Mouse (Mus musculus): Measurements from ENCODE around the gene Tmx2. TPM values are rescaled to one million over a fixed set of nuclear protein-coding genes. Genes with fewer than 3 reads are reported as not detected.

Gene Tmx2
- polyA plus RNA-seq, 1 experiment from 2014 or later = 256 TPM

DNA sequence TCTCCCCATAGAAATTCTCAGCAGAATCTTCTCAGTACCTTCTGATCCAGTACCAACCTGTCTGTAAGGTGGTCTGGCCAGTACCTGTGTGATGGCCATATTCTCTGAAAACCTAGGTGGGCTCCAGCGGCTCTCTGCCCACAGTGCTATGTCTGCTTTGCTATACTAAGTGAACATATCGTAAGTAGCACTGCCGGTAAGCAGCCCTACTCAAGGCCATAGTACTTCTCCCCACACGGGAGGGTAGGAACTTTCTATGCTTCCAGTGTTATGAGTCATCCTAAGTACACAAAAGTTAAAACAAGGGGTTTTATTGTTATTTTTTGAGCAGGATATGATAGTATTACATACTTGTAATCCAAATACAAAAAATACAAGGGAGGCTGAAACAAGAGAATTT, 44.9 kb downstream of the Tmx2 start:
- ATAC-seq (ENCODE audit: low FRiP score) = no peak
- H3K4me2 ChIP-seq = no peak overlapping the region
- H3K27me3 ChIP-seq = no peaks in the 10 kb centered on the region
- peak overlapping the region; percentile 92; the same call in 1 of the 2 replicates for H3K27ac ChIP-seq
- H3K9ac ChIP-seq = no peak overlapping the region
- no peaks in the 10 kb centered on the region for H3K9me3 ChIP-seq
- H3K4me3 ChIP-seq = no peak overlapping the region
- H3K4me1 ChIP-seq (replicated peaks) = peaks cover 59% of the 10 kb centered on the region
- no peaks in the 10 kb centered on the region for H3K36me3 ChIP-seq
- WGBS = 78% methylated on average over 4 of the region's 4 CpGs

DNA sequence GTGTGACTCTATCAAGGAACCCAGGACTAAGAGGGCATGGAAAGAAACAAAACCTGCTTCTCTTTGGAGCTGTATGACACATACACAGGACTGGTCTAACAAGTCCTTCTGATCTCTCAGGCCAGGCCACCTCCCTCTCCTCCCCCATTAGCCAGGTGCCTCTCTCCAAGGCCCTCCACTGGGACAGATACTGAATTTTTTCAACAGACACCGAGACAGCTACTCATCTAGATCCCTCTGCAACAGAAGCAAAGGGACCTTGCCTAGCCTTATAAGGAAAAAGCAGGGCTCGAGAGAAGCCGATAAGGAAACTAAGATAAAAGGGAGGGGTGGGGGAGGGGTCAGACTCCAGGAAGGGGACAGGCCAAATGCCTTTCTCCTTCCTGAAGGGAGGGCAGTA, 45.9 kb downstream of the Tmx2 start:
- H3K9ac ChIP-seq = no peak overlapping the region
- ATAC-seq (ENCODE audit: low FRiP score) = no peak
- no peak overlapping the region for H3K4me2 ChIP-seq
- no peaks in the 10 kb centered on the region for H3K9me3 ChIP-seq
- no peaks in the 10 kb centered on the region for H3K36me3 ChIP-seq
- peak overlapping the region; percentile 62; the same call in 1 of the 2 replicates for H3K27ac ChIP-seq
- WGBS = 11% methylated on average over 3 of the region's 3 CpGs
- peaks cover 49% of the 10 kb centered on the region for H3K4me1 ChIP-seq (replicated peaks)
- no peak overlapping the region for H3K4me3 ChIP-seq
- H3K27me3 ChIP-seq = no peaks in the 10 kb centered on the region

DNA sequence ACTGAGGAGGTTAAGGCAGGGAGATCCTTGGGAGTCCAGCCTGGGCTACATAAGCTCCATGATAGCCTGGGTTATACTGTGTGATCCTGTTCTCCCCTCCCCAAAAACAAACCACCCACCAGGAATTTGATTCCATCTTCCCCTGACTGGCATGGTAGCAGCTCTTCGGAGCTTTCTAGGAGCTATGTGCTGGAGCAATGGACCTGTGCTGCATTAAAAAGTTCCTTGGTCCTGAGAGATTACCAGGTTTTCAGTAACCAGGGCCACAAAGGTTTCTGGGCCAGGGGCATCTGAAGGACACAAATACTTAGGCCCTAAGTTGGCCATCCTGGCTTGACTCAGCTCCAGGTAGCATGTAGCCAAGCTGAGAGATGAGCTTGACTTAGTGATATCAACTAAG, 46.9 kb downstream of the Tmx2 start:
- H3K27me3 ChIP-seq = no peaks in the 10 kb centered on the region
- peaks cover 45% of the 10 kb centered on the region for H3K4me1 ChIP-seq (replicated peaks)
- ATAC-seq (ENCODE audit: low FRiP score) = no peak
- WGBS = 97% methylated on average over 1 of the region's 1 CpGs
- no peak overlapping the region for H3K27ac ChIP-seq
- H3K4me2 ChIP-seq = no peak overlapping the region
- H3K9me3 ChIP-seq = no peaks in the 10 kb centered on the region
- no peak overlapping the region for H3K9ac ChIP-seq
- H3K4me3 ChIP-seq = no peak overlapping the region
- no peaks in the 10 kb centered on the region for H3K36me3 ChIP-seq

DNA sequence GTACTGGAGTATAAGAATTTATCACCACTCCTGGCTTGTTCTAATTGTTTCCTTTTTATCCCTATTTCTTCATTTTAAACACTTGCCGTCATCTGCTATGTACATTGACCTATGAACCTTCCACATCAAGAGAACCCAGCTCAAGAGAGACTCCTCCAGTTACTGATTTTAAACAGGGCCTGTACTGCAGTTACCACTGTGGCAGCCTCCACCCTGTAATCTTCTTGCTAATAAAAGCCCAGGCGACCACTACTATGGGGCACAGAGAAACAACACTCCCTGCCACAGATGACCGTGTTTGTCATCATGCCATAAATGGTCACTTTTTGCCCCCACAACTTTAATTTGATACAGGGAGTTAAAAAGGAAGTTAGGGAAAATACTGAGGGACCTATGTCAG, 51.9 kb downstream of the Tmx2 start:
- WGBS = 58% methylated on average over 3 of the region's 3 CpGs
- no peak overlapping the region for H3K27ac ChIP-seq
- no peaks in the 10 kb centered on the region for H3K27me3 ChIP-seq
- H3K4me3 ChIP-seq = no peak overlapping the region
- no peak overlapping the region for H3K4me2 ChIP-seq
- no peak for ATAC-seq (ENCODE audit: low FRiP score)
- H3K9ac ChIP-seq = no peak overlapping the region
- H3K9me3 ChIP-seq = no peaks in the 10 kb centered on the region
- peaks cover 10% of the 10 kb centered on the region; the same call in 1 of the 2 replicates for H3K36me3 ChIP-seq
- H3K4me1 ChIP-seq (replicated peaks) = 0 out of 2 replicates have a peak, but pooled peaks cover 12% of the 10 kb centered on the region

DNA sequence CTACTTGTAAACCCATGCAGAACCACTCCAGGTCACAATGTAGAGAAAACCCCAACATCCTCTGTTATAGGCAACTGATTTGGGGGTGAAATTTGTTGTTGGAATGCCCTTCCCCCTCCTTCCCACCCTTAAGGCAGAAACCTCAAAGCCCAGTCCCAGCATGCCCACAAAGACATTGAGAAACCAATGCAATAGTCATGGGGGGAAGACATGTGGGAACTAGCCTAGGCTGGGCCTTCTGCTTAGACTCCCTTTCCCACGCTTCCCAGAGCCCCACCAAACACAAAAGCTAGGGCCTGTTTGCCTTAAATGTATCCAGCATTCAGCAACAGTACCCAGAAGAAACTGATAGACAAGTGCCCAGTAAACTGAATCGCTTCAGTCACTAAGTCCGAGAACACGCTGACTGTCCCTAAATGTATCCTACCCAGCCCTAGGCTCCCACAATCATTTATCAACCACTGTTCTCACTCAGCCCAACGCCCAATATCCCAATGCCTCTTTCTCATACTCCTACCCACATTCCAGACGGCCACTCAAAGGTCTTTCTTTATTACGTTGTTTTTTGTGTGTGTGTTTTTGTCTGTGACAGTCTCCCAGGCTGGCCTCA, 52.5 kb downstream of the Tmx2 start:
- peaks cover 12% of the 10 kb centered on the region; the same call in 1 of the 2 replicates for H3K36me3 ChIP-seq
- H3K4me2 ChIP-seq = no peak overlapping the region
- no peaks in the 10 kb centered on the region for H3K9me3 ChIP-seq
- no peak overlapping the region for H3K27ac ChIP-seq
- H3K27me3 ChIP-seq = no peaks in the 10 kb centered on the region
- no peak overlapping the region for H3K9ac ChIP-seq
- WGBS = 65% methylated on average over 7 of the region's 7 CpGs
- 0 out of 2 replicates have a peak, but pooled peaks cover 12% of the 10 kb centered on the region for H3K4me1 ChIP-seq (replicated peaks)
- H3K4me3 ChIP-seq = no peak overlapping the region
- no peak for ATAC-seq (ENCODE audit: low FRiP score)

DNA sequence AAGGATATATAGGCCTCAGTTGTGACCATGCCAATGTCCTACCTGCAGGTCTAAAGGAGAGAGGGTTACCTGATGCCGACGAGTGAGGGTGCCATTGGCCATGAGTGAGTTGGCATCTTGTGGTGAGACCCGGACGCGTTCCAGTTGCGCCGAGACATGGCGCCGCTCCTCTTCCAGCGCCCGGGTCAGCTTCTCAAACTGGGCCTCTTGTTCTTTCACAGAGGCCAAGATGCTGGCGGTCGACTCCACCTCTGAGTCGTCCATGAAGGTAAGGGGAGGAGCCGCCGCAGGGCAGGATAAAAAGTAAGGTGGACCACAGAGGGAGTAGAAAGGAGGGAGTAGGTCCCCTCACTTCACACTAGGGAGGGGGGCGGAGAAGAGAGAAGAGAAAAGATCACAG, 54.7 kb downstream of the Tmx2 start:
- H3K4me1 ChIP-seq (replicated peaks) = 0 out of 2 replicates have a peak, but pooled peaks cover 12% of the 10 kb centered on the region
- no peak overlapping the region for H3K4me3 ChIP-seq
- H3K9me3 ChIP-seq = no peaks in the 10 kb centered on the region
- no peak overlapping the region for H3K27ac ChIP-seq
- WGBS = 96% methylated on average over 17 of the region's 17 CpGs
- ATAC-seq (ENCODE audit: low FRiP score) = no peak
- H3K27me3 ChIP-seq = no peaks in the 10 kb centered on the region
- peaks cover 30% of the 10 kb centered on the region for H3K36me3 ChIP-seq
- H3K9ac ChIP-seq = no peak overlapping the region
- H3K4me2 ChIP-seq = no peak overlapping the region

DNA sequence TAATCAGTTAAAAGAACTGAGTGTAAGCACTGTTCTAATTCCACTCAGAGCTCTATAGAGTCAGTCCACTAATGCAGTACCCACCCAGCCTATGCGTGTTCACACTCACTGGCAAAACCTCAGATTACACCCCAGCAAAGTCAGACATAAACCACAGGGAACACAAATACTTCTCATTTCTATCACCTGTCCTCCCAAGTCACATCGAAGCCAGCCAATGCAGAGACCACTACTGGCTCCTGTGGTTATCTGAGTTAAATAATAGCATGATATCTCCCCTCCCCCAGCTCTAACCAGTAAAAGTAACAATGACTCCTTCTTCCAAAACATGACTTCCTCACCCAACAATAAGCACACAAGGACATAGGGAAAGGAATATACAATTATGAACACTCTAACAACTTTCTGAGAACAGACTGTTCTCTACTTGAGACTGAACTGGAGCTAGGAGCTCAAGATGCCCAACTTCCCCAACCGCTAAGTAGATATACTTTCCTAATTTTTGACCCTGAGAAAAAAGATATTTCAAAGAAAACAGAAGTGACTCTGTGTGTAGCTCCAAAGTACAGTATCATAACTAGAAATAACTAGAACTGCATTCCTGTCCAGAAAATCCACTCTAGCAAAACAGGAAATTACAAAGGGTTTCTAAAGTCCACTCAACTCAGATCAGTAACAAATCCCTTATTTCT, 55.4 kb downstream of the Tmx2 start:
- no peak for ATAC-seq (ENCODE audit: low FRiP score)

DNA sequence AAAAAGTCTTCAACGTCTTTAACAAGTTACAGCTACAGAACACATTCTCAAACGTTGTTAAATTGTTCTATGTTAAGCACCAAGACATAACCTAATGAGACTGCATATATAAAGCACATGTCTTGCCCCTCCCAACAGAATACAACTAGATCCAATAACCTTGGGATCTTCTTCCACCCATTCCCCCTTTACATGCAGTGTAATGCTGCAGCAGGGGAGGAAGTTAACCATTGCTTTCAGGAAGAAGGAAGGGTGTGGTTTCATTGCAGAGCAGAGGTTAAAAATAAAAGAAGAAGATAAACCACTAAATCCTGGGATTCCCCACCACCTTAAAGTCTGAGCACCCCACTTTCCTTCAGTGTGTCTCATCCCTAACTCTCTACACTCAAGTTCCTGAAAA, 56.3 kb downstream of the Tmx2 start:
- H3K9ac ChIP-seq = no peak overlapping the region
- no peak overlapping the region for H3K4me3 ChIP-seq
- no peak overlapping the region for H3K27ac ChIP-seq
- H3K9me3 ChIP-seq = no peaks in the 10 kb centered on the region
- ATAC-seq (ENCODE audit: low FRiP score) = no peak
- 0 out of 2 replicates have a peak, but pooled peaks cover 12% of the 10 kb centered on the region for H3K4me1 ChIP-seq (replicated peaks)
- 86% methylated on average over 2 of the region's 2 CpGs for WGBS
- no peaks in the 10 kb centered on the region for H3K27me3 ChIP-seq
- H3K4me2 ChIP-seq = no peak overlapping the region
- H3K36me3 ChIP-seq = peaks cover 37% of the 10 kb centered on the region

More for the DNA sequence above, 55.4 kb downstream of the Tmx2 start:
- H3K9ac ChIP-seq = no peak overlapping the region
- peaks cover 37% of the 10 kb centered on the region for H3K36me3 ChIP-seq
- H3K9me3 ChIP-seq = no peaks in the 10 kb centered on the region
- no peak overlapping the region for H3K4me3 ChIP-seq
- H3K27me3 ChIP-seq = no peaks in the 10 kb centered on the region
- no peak overlapping the region for H3K27ac ChIP-seq
- H3K4me1 ChIP-seq (replicated peaks) = 0 out of 2 replicates have a peak, but pooled peaks cover 12% of the 10 kb centered on the region
- WGBS = 94% methylated on average over 3 of the region's 3 CpGs
- H3K4me2 ChIP-seq = no peak overlapping the region

Other genes with a start within 250 kb of the Tmx2 start
- gene Tfpi, start 202.4 kb downstream of the Tmx2 start, polyA plus RNA-seq (2015; fragmentation: Nextera tagmentation; extraction: Ambion mirVana) = 19.7 and 22.1 TPM in 2 replicates
- 38.6 and 39.2 TPM in 2 replicates for gene Ctnnd1, start 28.4 kb downstream of the Tmx2 start, polyA plus RNA-seq (2015; fragmentation: Nextera tagmentation; extraction: Ambion mirVana)
- gene Btbd18, start 20.1 kb downstream of the Tmx2 start, polyA plus RNA-seq (2015; fragmentation: Nextera tagmentation; extraction: Ambion mirVana) = 0.28 and 0.29 TPM in 2 replicates
- gene Selenoh, start 8.4 kb downstream of the Tmx2 start, polyA plus RNA-seq (2015; fragmentation: Nextera tagmentation; extraction: Ambion mirVana) = 217 and 222 TPM in 2 replicates
- not detected in 2 replicates for gene Gm28635, start 1.1 kb downstream of the Tmx2 start, polyA plus RNA-seq (2015; fragmentation: Nextera tagmentation; extraction: Ambion mirVana)
- gene Med19, start 738 bp downstream of the Tmx2 start, polyA plus RNA-seq (2015; fragmentation: Nextera tagmentation; extraction: Ambion mirVana) = 52.1 and 53.5 TPM in 2 replicates
- gene Zdhhc5, start 36.0 kb upstream of the Tmx2 start, polyA plus RNA-seq (2015; fragmentation: Nextera tagmentation; extraction: Ambion mirVana) = 17.2 and 18.5 TPM in 2 replicates
- gene Clp1, start 48.2 kb upstream of the Tmx2 start, polyA plus RNA-seq (2015; fragmentation: Nextera tagmentation; extraction: Ambion mirVana) = 26.7 and 28.6 TPM in 2 replicates
- 22.2 and 25.4 TPM in 2 replicates for gene Ypel4, start 54.9 kb upstream of the Tmx2 start, polyA plus RNA-seq (2015; fragmentation: Nextera tagmentation; extraction: Ambion mirVana)
- 5.2 and 7.0 TPM in 2 replicates for gene Gm19426, start 64.5 kb upstream of the Tmx2 start, polyA plus RNA-seq (2015; fragmentation: Nextera tagmentation; extraction: Ambion mirVana)
- 34.6 and 39.4 TPM in 2 replicates for gene Serping1, start 96.3 kb upstream of the Tmx2 start, polyA plus RNA-seq (2015; fragmentation: Nextera tagmentation; extraction: Ambion mirVana)
- 16.8 and 17.6 TPM in 2 replicates for gene Ube2l6, start 119.7 kb upstream of the Tmx2 start, polyA plus RNA-seq (2015; fragmentation: Nextera tagmentation; extraction: Ambion mirVana)
- not detected in 2 replicates for gene Smtnl1, start 143.5 kb upstream of the Tmx2 start, polyA plus RNA-seq (2015; fragmentation: Nextera tagmentation; extraction: Ambion mirVana)
- gene Timm10, start 147.9 kb upstream of the Tmx2 start, polyA plus RNA-seq (2015; fragmentation: Nextera tagmentation; extraction: Ambion mirVana) = 59.2 and 61.9 TPM in 2 replicates
- 2.5 and 3.3 TPM in 2 replicates for gene Slc43a1, start 159.7 kb upstream of the Tmx2 start, polyA plus RNA-seq (2015; fragmentation: Nextera tagmentation; extraction: Ambion mirVana)
- 2.0 and 3.1 TPM in 2 replicates for gene Rtn4rl2, start 207.6 kb upstream of the Tmx2 start, polyA plus RNA-seq (2015; fragmentation: Nextera tagmentation; extraction: Ambion mirVana)